Mouse (Mus musculus) hindlimb bud, embryonic 11.5 days (tissue): ENCODE measurements at regions not wholly inside any gene's neighbourhood (a gene's known extent, or its start where the extent isn't known, plus 50 kb on each side); places are given as distances from the start of the nearest gene placed in this dataset.
A peak's percentile ranks its signal among the peaks of the same experiment; 100 is the strongest.

ENCODE experiments used
- DNase-seq: peaks from one replicate; pipeline ENCODE4 v3.0.0-alpha.2; 2012; ENCODE audit warnings: low read depth, low spot score; ENCODE audit errors: extremely low spot score

- DNase-seq: no peak
Observed at GRCm38 (mm10) chr8:103261236-103261635, 475.8 kb upstream of the Cdh11 start.

GRCm38 (mm10) chr8:103270035-103270434, 484.6 kb upstream of the Cdh11 start:
- DNase-seq: no peak

DNA sequence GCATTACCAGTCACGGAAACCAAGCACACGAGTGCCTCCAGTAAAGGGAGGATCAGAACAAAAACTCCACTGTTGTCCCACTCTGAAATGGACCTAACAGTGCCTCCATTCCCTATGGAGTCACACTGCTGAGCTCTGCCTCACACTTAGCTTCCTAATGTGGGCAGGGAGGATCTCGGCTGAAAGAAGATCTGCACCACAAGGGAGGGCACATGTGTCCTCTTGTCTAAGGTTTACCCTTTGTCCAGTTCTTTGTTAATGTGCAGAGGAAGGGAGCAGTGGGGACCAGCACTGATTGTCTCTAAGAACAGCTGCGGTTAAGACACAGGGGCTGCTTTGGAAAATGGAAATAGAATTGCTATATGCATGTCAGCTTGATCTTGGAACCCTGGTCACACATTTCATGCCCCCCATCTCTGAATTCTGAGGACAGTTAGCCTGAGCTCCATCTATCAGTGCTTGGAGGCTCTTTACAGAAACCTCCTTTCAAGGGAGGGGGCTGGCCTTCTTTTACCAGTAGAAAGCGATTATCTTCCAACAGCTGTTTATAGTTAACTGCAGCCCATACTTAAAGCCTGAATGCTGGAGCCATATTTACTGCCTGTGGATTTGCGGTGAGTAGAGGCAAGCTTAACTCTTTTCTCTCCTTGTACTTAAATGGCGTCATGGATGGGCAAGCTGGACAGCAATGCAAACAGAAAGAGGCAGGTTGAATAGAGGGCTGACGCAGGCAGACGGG, 485.5 kb upstream of the Cdh11 start:
- peak; percentile 54 for DNase-seq

GRCm38 (mm10) chr8:103272305-103273079, 487.1 kb upstream of the Cdh11 start:
- DNase-seq: no peak

- no peak for DNase-seq
Observed at GRCm38 (mm10) chr8:103273476-103273875, 488.0 kb upstream of the Cdh11 start.

DNA sequence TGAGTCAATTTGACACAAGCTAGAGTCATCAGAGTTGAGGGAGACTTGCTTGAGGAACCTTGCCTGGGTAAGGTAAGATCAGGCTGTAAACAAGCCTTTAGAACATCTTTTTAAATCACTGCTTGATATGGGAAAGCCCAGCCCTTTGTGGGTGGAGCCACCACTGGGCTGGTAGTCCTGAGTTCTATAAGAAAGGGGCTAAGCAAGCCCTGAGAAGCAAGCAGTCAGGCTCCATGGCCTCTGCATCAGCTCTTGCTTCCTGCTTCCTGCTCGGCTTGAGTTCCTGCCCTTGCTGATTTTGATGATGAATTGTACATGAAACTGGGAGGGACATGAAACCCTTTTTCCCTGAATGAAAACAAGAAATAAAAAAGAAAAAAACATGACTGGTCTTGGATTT, 496.4 kb upstream of the Cdh11 start:
- no peak for DNase-seq

GRCm38 (mm10) chr8:103288561-103288974, 503.1 kb upstream of the Cdh11 start:
- DNase-seq: no peak

DNA sequence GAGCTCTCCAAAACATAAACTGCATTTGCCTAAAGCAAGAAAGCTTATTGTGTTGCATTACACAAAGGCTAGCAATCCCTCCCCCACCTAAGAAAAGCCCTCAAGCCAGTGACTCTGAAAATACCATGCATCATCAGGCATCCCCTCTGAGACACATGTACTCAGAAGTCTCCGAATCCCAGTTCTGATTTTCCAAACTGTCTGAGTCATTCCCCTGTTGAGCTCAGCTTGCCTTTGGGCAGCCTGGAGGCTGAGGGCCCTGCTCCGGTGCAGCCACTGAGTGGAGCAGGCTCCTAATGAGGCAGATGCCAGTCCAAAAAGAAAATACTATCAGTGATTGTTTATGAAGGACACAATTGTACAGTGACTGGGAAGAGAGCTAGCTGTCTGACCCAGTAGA, 507.5 kb upstream of the Cdh11 start:
- DNase-seq: no peak

DNA sequence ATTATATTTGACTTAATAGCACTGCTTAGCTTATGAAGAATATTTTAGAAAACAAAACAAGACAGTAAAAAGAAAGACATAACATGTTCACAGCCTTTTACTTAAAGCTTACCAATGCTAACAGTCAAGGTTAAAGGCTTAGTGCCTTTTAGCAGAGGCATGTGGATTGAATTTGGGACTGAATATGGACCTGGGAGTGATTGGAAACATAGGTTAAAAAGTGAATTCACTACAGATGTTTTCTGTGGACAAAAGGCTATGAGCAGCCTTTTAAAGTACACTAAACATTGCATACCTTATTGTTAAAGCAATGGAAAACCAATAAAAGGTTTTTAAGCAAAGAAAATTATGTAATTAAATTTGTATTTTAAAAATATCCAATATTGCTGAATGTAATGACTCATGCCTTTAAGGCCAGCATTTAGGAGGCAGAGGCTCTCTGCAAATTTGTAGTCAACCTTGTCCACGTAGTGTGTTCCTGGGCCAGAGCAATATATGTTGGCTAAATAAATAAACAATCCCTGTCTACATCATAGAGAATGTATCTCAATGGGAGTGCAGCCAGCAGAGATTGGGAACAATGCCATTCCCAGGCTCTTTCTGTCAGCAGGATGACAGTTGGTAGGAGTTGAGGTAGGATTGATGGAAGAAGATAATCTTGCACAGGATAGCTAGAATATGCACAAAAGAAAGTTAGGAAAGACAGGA, 521.2 kb upstream of the Cdh11 start:
- peak; percentile 33 for DNase-seq

GRCm38 (mm10) chr8:103313576-103313975, 528.1 kb upstream of the Cdh11 start:
- peak; percentile 12 for DNase-seq

GRCm38 (mm10) chr8:103314279-103315022, 529.0 kb upstream of the Cdh11 start:
- peak; percentile 30 for DNase-seq

GRCm38 (mm10) chr8:103315742-103316141, 530.3 kb upstream of the Cdh11 start:
- no peak for DNase-seq

GRCm38 (mm10) chr8:103316691-103317091, 531.2 kb upstream of the Cdh11 start:
- no peak for DNase-seq

DNA sequence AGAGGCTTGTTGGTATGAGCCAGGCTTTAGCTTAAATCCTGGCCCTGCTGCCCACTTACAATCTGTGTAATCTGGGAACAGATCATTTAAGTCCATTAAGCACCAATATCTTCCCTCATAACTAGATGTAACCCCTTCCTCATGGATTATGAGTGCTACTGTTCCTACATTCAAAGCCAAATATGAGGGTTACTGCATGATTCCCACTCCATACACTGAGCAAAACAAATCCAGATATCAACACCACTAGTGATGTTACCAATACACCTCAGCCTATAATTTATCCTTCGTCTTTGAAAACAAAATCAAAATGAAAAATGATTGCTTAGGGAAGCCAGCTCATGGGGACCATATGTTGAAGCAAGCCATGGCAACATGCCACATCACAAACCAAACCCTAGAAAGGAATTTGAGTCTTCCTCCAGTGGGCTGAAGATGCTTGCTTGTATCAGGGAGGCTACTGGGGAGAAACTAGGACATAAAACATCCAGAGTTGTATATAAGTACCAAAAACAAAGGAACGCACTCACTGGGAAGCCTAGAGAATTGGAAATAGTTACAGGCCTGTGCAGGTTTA, 531.8 kb upstream of the Cdh11 start:
- DNase-seq: no peak

GRCm38 (mm10) chr8:103324016-103324665, 538.7 kb upstream of the Cdh11 start:
- DNase-seq: no peak

DNA sequence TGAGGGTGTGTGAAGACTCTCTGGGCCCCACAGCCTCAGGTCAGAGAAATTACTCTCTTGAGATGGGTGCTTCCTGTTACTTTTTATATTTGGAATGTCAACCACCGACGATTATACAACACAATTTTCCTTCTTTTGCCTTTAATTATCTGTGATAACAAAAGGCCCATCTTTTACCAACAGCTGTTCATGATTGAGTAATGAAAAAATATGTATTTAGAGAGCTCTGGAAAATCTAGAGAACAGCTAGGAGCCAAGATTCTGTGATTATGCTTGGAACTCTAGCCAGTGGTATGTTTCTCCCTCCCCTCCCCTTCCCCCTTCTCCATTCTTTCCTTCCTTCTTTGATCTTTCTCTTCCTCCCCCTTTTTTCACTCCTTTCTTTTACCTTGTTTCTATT, 546.0 kb upstream of the Cdh11 start:
- no peak for DNase-seq

DNA sequence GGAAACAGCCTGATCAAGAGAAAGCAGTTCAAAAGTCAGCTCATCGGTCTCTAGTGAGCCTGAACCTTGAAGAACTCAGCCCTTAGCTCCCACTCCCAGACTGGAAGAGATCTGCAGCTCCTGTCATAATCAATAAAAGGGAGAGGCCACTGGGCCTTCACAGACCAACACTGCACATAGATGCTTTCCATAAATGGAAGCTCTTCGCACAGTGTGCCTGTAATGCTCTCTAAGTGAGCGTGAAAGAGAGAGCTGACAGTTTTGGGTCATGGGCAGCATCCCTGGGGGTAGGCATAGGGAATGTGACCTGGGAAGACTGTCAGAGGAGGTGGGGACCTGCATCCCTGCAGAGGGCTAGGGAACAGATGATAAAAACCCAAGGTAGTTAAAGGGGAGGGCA, 551.9 kb upstream of the Cdh11 start:
- no peak for DNase-seq

- DNase-seq: no peak
Observed at GRCm38 (mm10) chr8:103339042-103339441, 553.6 kb upstream of the Cdh11 start.

DNA sequence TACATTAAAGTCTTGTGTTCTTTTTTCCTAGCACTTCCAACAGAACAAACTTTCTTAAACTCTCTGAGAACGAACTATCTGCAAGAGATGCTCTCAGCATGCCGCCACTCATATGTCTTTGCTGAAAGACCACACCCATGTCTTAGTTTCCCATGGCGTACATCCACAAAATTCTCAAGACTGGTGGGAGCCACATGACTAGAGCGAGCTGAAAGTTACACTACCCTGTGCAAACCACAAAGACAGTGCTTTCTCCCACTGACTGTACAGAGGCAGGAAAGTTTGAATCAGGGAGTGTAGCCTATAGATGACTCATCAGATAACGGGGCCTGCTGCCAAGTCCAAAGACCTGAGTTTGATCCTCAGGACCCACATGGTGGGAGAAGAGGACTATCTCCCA, 554.5 kb upstream of the Cdh11 start:
- DNase-seq: no peak

GRCm38 (mm10) chr8:103343891-103344290, 558.4 kb upstream of the Cdh11 start:
- DNase-seq: no peak
